Mouse (Mus musculus): ENCODE data around the gene Rngtt.

Rngtt gene

GRCm38 (mm10) chr4:33309764-33310757 lies at the start of gene Rngtt:
Rngtt (plus strand) TSS chr4:33310311.
- in situ Hi-C loops (cut with MboI; ENCODE audit: low pct_unique_long_range_greater_than_20kb in 1 of 2, low sequenced_read_pairs in 2 of 2, unreplicated experiment in 1 of 2) = no loop called here

- in situ Hi-C loops (cut with MboI; ENCODE audit: low pct_unique_long_range_greater_than_20kb in 1 of 2, low sequenced_read_pairs in 2 of 2, unreplicated experiment in 1 of 2) = no loop called here
Observed at GRCm38 (mm10) chr4:33260311-33260710, 49.8 kb upstream of the Rngtt start.

- in situ Hi-C loops (cut with MboI; ENCODE audit: low pct_unique_long_range_greater_than_20kb in 1 of 2, low sequenced_read_pairs in 2 of 2, unreplicated experiment in 1 of 2) = no loop called here
Observed at GRCm38 (mm10) chr4:33261311-33261753, 48.8 kb upstream of the Rngtt start.

- in situ Hi-C loops (cut with MboI; ENCODE audit: low pct_unique_long_range_greater_than_20kb in 1 of 2, low sequenced_read_pairs in 2 of 2, unreplicated experiment in 1 of 2) = no loop called here
Observed at GRCm38 (mm10) chr4:33262897-33263296, 47.2 kb upstream of the Rngtt start.

- in situ Hi-C loops (cut with MboI; ENCODE audit: low pct_unique_long_range_greater_than_20kb in 1 of 2, low sequenced_read_pairs in 2 of 2, unreplicated experiment in 1 of 2) = no loop called here
Observed at GRCm38 (mm10) chr4:33264979-33265726, 45.0 kb upstream of the Rngtt start.

- in situ Hi-C loops (cut with MboI; ENCODE audit: low pct_unique_long_range_greater_than_20kb in 1 of 2, low sequenced_read_pairs in 2 of 2, unreplicated experiment in 1 of 2) = no loop called here
Observed at GRCm38 (mm10) chr4:33270386-33271314, 39.5 kb upstream of the Rngtt start.

- in situ Hi-C loops (cut with MboI; ENCODE audit: low pct_unique_long_range_greater_than_20kb in 1 of 2, low sequenced_read_pairs in 2 of 2, unreplicated experiment in 1 of 2) = no loop called here
Observed at GRCm38 (mm10) chr4:33273437-33273836, 36.7 kb upstream of the Rngtt start.

GRCm38 (mm10) chr4:33281891-33282685 lies 28.0 kb upstream of the Rngtt start:
- in situ Hi-C loops (cut with MboI; ENCODE audit: low pct_unique_long_range_greater_than_20kb in 1 of 2, low sequenced_read_pairs in 2 of 2, unreplicated experiment in 1 of 2) = loop anchor here (25.0 kb wide), 3 partner anchors 145 to 695 kb away; partner anchors contain the start of genes Casp8ap2 (in 1 of the 2), Gabrr1 (in 1 of the 2) and Gja10 (in 1 of the 2)

GRCm38 (mm10) chr4:33284083-33284880 lies 25.8 kb upstream of the Rngtt start:
- in situ Hi-C loops (cut with MboI; ENCODE audit: low pct_unique_long_range_greater_than_20kb in 1 of 2, low sequenced_read_pairs in 2 of 2, unreplicated experiment in 1 of 2) = loop anchor here (25.0 kb wide), 3 partner anchors 147 to 697 kb away; partner anchors contain the start of genes Casp8ap2 (in 1 of the 2), Gabrr1 (in 1 of the 2) and Gja10 (in 1 of the 2)

- in situ Hi-C loops (cut with MboI; ENCODE audit: low pct_unique_long_range_greater_than_20kb in 1 of 2, low sequenced_read_pairs in 2 of 2, unreplicated experiment in 1 of 2) = loop anchor here (25.0 kb wide), 3 partner anchors 148 to 698 kb away; partner anchors contain the start of genes Casp8ap2 (in 1 of the 2), Gabrr1 (in 1 of the 2) and Gja10 (in 1 of the 2)
Observed at GRCm38 (mm10) chr4:33285448-33285847, 24.7 kb upstream of the Rngtt start.

GRCm38 (mm10) chr4:33289106-33289650 lies 20.9 kb upstream of the Rngtt start:
- in situ Hi-C loops (cut with MboI; ENCODE audit: low pct_unique_long_range_greater_than_20kb in 1 of 2, low sequenced_read_pairs in 2 of 2, unreplicated experiment in 1 of 2) = loop anchor here (25.0 kb wide), 3 partner anchors 152 to 702 kb away; partner anchors contain the start of genes Casp8ap2 (in 1 of the 2), Gabrr1 (in 1 of the 2) and Gja10 (in 1 of the 2)

- in situ Hi-C loops (cut with MboI; ENCODE audit: low pct_unique_long_range_greater_than_20kb in 1 of 2, low sequenced_read_pairs in 2 of 2, unreplicated experiment in 1 of 2) = loop anchor here (10.0 to 25.0 kb wide), 4 partner anchors 153 to 703 kb away; partner anchors contain the start of genes Casp8ap2 (in 1 of the 2), Gabrr1 (in 1 of the 2) and Gja10 (in 1 of the 2)
Observed at GRCm38 (mm10) chr4:33290002-33290401, 20.1 kb upstream of the Rngtt start, which contains the start of gene Pnrc1. Pnrc1 (minus strand) TSS chr4:33290163.

- in situ Hi-C loops (cut with MboI; ENCODE audit: low pct_unique_long_range_greater_than_20kb in 1 of 2, low sequenced_read_pairs in 2 of 2, unreplicated experiment in 1 of 2) = loop anchor here (10.0 to 25.0 kb wide), 4 partner anchors 154 to 704 kb away; partner anchors contain the start of genes Casp8ap2 (in 1 of the 2), Gabrr1 (in 1 of the 2) and Gja10 (in 1 of the 2)
Observed at GRCm38 (mm10) chr4:33290878-33291277, 19.2 kb upstream of the Rngtt start.

- in situ Hi-C loops (cut with MboI; ENCODE audit: low pct_unique_long_range_greater_than_20kb in 1 of 2, low sequenced_read_pairs in 2 of 2, unreplicated experiment in 1 of 2) = loop anchor here (10.0 to 25.0 kb wide), 4 partner anchors 155 to 705 kb away; partner anchors contain the start of genes Casp8ap2 (in 1 of the 2), Gabrr1 (in 1 of the 2) and Gja10 (in 1 of the 2)
Observed at GRCm38 (mm10) chr4:33292409-33293370, 17.4 kb upstream of the Rngtt start.
